Mouse (Mus musculus) lung, embryonic 15.5 days (tissue): ENCODE results near the gene Far2. TPM values are rescaled to one million over a fixed set of nuclear protein-coding genes. Genes with fewer than 3 reads are reported as not detected.
A peak's percentile ranks its signal among the peaks of the same experiment; 100 is the strongest.
"Not testable (repeated sequence)": the region's sequence is repeated elsewhere in the genome, so short reads cannot be mapped to it uniquely, and the experiment has no call there.

Experiments
- ATAC-seq: fragments of 200-750 bp; cut with Nextera tagmentation; 2 replicates; pipeline ENCODE4 v1.8.0; 2017; ENCODE audit warnings: moderate number of reproducible peaks, borderline replicate concordance; ENCODE audit not compliant: low FRiP score, low TSS enrichment; ENCODE audit errors: extremely low read depth
- H3K27ac ChIP-seq: fragments of 300-500 bp; sonication (generic); 2 replicates; pipeline ENCODE4 v1.5.1; 2015; ENCODE audit warnings: moderate library complexity, mild to moderate bottlenecking, inconsistent platforms
- H3K27me3 ChIP-seq: fragments of 300-500 bp; sonication (generic); 2 replicates; pipeline ENCODE4 v1.6.1; 2015; ENCODE audit warnings: inconsistent platforms
- H3K36me3 ChIP-seq: fragments of 300-500 bp; sonication (generic); 2 replicates; pipeline ENCODE4 v1.6.1; 2015; ENCODE audit warnings: inconsistent platforms
- H3K4me1 ChIP-seq: fragments of 300-500 bp; sonication (generic); 2 replicates; pipeline ENCODE4 v1.6.1; 2015; ENCODE audit warnings: inconsistent platforms
- H3K4me2 ChIP-seq: fragments of 300-500 bp; sonication (generic); 2 replicates; pipeline ENCODE4 v1.6.1; 2015; ENCODE audit warnings: inconsistent platforms, mild to moderate bottlenecking, moderate library complexity
- H3K4me3 ChIP-seq: fragments of 300-500 bp; sonication (generic); 2 replicates; pipeline ENCODE4 v1.5.1; 2015; ENCODE audit warnings: mild to moderate bottlenecking, inconsistent platforms
- H3K9ac ChIP-seq: fragments of 300-500 bp; sonication (generic); 2 replicates; pipeline ENCODE4 v1.6.1; 2015; ENCODE audit warnings: inconsistent platforms
- H3K9me3 ChIP-seq: fragments of 300-500 bp; sonication (generic); 2 replicates; pipeline ENCODE4 v1.6.1; 2016; ENCODE audit warnings: inconsistent platforms
- WGBS: fragments of 180-500 bp; shearing (Covaris S2); methylation state at CpG from one replicate; pipeline ENCODE4 v1.1.7; 2015; 5-methylcytosine and 5-hydroxymethylcytosine counted together
- polyA plus RNA-seq: library from polyadenylated mRNA; unstranded; fragments of >200 nt; fragmentation: Nextera tagmentation; extraction: Ambion mirVana; gene quantifications from 2 replicates; pipeline ENCODE4 v1.2.1, GENCODE M21; 2015

The Far2 gene
- polyA plus RNA-seq, 1 experiment from 2014 or later = 8.5 TPM

GRCm38 (mm10) chr6:148120703-148121102 is 73.6 kb downstream of the Far2 start:
- no peak overlapping the region for H3K4me3 ChIP-seq
- no peak overlapping the region for H3K27ac ChIP-seq
- H3K4me1 ChIP-seq = peaks cover 6% of the 10 kb centered on the region
- no peak overlapping the region for H3K9ac ChIP-seq
- no peak overlapping the region for H3K4me2 ChIP-seq
- H3K9me3 ChIP-seq = no peaks in the 10 kb centered on the region
- H3K36me3 ChIP-seq = no peaks in the 10 kb centered on the region
- WGBS = 74% methylated on average over 1 of the region's 1 CpGs
- ATAC-seq = no peak
- no peaks in the 10 kb centered on the region for H3K27me3 ChIP-seq

GRCm38 (mm10) chr6:148126851-148127250 is 79.8 kb downstream of the Far2 start:
- not testable (repeated sequence) for H3K9me3 ChIP-seq, H3K36me3 ChIP-seq, H3K4me2 ChIP-seq, ATAC-seq, H3K27ac ChIP-seq, H3K4me3 ChIP-seq, H3K9ac ChIP-seq, H3K27me3 ChIP-seq, H3K4me1 ChIP-seq
- WGBS = 55% methylated on average over 10 of the region's 10 CpGs

GRCm38 (mm10) chr6:148132314-148132713 is 85.3 kb downstream of the Far2 start:
- no peak overlapping the region for H3K9ac ChIP-seq
- no peaks in the 10 kb centered on the region for H3K9me3 ChIP-seq
- 78% methylated on average over 10 of the region's 10 CpGs for WGBS
- H3K4me3 ChIP-seq = no peak overlapping the region
- no peak overlapping the region for H3K4me2 ChIP-seq
- no peaks in the 10 kb centered on the region for H3K36me3 ChIP-seq
- H3K4me1 ChIP-seq = no peaks in the 10 kb centered on the region
- no peak for ATAC-seq
- H3K27ac ChIP-seq = no peak overlapping the region
- H3K27me3 ChIP-seq = no peaks in the 10 kb centered on the region

GRCm38 (mm10) chr6:148133536-148133935 is 86.5 kb downstream of the Far2 start:
- Histone ChIP-seq H3K9me3 (no peaks in the 10 kb centered on the region), H3K4me2 (no peak overlapping the region), H3K9ac (no peak overlapping the region), H3K27ac (no peak overlapping the region), H3K4me3 (no peak overlapping the region), H3K27me3 (no peaks in the 10 kb centered on the region), H3K36me3 (no peaks in the 10 kb centered on the region), H3K4me1 (no peaks in the 10 kb centered on the region)
- no peak for ATAC-seq

GRCm38 (mm10) chr6:148135769-148136382 is 88.8 kb downstream of the Far2 start:
- H3K4me1 ChIP-seq = no peaks in the 10 kb centered on the region
- H3K4me2 ChIP-seq = no peak overlapping the region
- WGBS = 26% methylated on average over 9 of the region's 9 CpGs
- no peaks in the 10 kb centered on the region for H3K36me3 ChIP-seq
- no peak overlapping the region for H3K9ac ChIP-seq
- no peaks in the 10 kb centered on the region for H3K9me3 ChIP-seq
- peak; percentile 65; the same call in 1 of the 2 replicates for ATAC-seq
- H3K27me3 ChIP-seq = no peaks in the 10 kb centered on the region
- no peak overlapping the region for H3K4me3 ChIP-seq
- no peak overlapping the region for H3K27ac ChIP-seq

GRCm38 (mm10) chr6:148139288-148139995 is 92.4 kb downstream of the Far2 start:
- ATAC-seq = no peak
- no peaks in the 10 kb centered on the region for H3K36me3 ChIP-seq
- WGBS = 88% methylated on average over 6 of the region's 6 CpGs

GRCm38 (mm10) chr6:148141874-148142273 is 94.8 kb downstream of the Far2 start:
- H3K36me3 ChIP-seq = no peaks in the 10 kb centered on the region
- 86% methylated on average over 5 of the region's 5 CpGs for WGBS
- ATAC-seq = no peak
- H3K4me1 ChIP-seq = no peaks in the 10 kb centered on the region
- H3K4me2 ChIP-seq = no peak overlapping the region
- H3K9ac ChIP-seq = no peak overlapping the region
- no peak overlapping the region for H3K4me3 ChIP-seq
- H3K9me3 ChIP-seq = no peaks in the 10 kb centered on the region
- no peaks in the 10 kb centered on the region for H3K27me3 ChIP-seq
- H3K27ac ChIP-seq = no peak overlapping the region

More at GRCm38 (mm10) chr6:148139288-148139995, 92.4 kb downstream of the Far2 start:
- Histone ChIP-seq H3K9ac (no peak overlapping the region), H3K9me3 (no peaks in the 10 kb centered on the region), H3K4me3 (no peak overlapping the region), H3K27me3 (no peaks in the 10 kb centered on the region), H3K4me1 (no peaks in the 10 kb centered on the region), H3K27ac (no peak overlapping the region), H3K4me2 (no peak overlapping the region)

GRCm38 (mm10) chr6:148142421-148142820 is 95.4 kb downstream of the Far2 start:
- Histone ChIP-seq H3K9me3 (no peaks in the 10 kb centered on the region), H3K4me1 (no peaks in the 10 kb centered on the region), H3K27me3 (no peaks in the 10 kb centered on the region), H3K27ac (no peak overlapping the region), H3K4me2 (no peak overlapping the region), H3K9ac (no peak overlapping the region), H3K36me3 (no peaks in the 10 kb centered on the region), H3K4me3 (no peak overlapping the region)
- ATAC-seq = no peak
- whole genome bisulfite sequencing = 86% methylated on average over 1 of the region's 1 CpGs

- 48% methylated on average over 4 of the region's 4 CpGs for WGBS
- ATAC-seq, H3K4me3 ChIP-seq, H3K36me3 ChIP-seq, H3K9me3 ChIP-seq, H3K4me1 ChIP-seq, H3K27ac ChIP-seq, H3K4me2 ChIP-seq, H3K27me3 ChIP-seq, H3K9ac ChIP-seq: not testable (repeated sequence)
Observed at GRCm38 (mm10) chr6:148152305-148152704, 105.2 kb downstream of the Far2 start.

- Histone ChIP-seq H3K9me3 (no peaks in the 10 kb centered on the region), H3K36me3 (no peaks in the 10 kb centered on the region), H3K9ac (no peak overlapping the region), H3K27ac (no peak overlapping the region), H3K27me3 (no peaks in the 10 kb centered on the region), H3K4me3 (no peak overlapping the region), H3K4me2 (no peak overlapping the region), H3K4me1 (no peaks in the 10 kb centered on the region)
- WGBS = 61% methylated on average over 3 of the region's 3 CpGs
- no peak for ATAC-seq
Observed at GRCm38 (mm10) chr6:148172904-148173303, 125.8 kb downstream of the Far2 start.

GRCm38 (mm10) chr6:148185694-148186093 is 138.6 kb downstream of the Far2 start:
- Histone ChIP-seq H3K4me3 (no peak overlapping the region), H3K4me1 (no peaks in the 10 kb centered on the region), H3K27ac (no peak overlapping the region), H3K27me3 (no peaks in the 10 kb centered on the region), H3K9ac (no peak overlapping the region), H3K36me3 (peaks cover 76% of the 10 kb centered on the region), H3K4me2 (no peak overlapping the region), H3K9me3 (no peaks in the 10 kb centered on the region)
- ATAC-seq = no peak
- 83% methylated on average over 1 of the region's 1 CpGs for WGBS

- Histone ChIP-seq H3K4me2 (no peak overlapping the region), H3K9ac (no peak overlapping the region), H3K4me3 (no peak overlapping the region), H3K9me3 (no peaks in the 10 kb centered on the region), H3K27me3 (no peaks in the 10 kb centered on the region), H3K27ac (no peak overlapping the region), H3K36me3 (peaks cover 47% of the 10 kb centered on the region), H3K4me1 (no peaks in the 10 kb centered on the region)
- ATAC-seq = no peak
- 77% methylated on average over 6 of the region's 6 CpGs for WGBS
Observed at GRCm38 (mm10) chr6:148193972-148194701, 147.1 kb downstream of the Far2 start.
